In the genomic region with DNA sequence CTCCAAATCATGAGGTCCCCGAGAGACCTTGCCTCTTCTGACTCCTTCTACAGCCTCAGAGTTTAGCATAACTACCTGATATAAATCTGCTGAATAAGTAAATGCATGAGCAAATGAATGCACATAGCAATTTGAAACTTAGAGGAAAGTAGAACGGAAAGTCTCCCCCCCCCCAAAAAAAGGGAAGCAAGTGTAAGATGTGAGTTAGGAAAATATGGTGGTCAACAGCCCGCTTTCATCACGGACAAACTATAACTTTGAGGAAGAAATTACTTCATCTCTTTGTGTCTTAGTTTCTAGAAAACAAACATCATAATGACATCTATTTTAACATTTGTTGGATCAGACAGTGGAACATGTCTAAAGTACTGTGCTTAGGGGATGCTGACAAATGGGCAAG, we compare ENCODE assay signal across 23 mouse cellular contexts.
"Had no signal": no experiment of that assay in that cellular context is flagged by ENCODE, and none has a peak within 500 bp of the region (broad histone marks: within the 10 kb centered on the region; RNA-seq: fewer than 3 reads in every experiment).

No protein-coding gene starts in this region.

- H3K27ac ChIP-seq: heart, embryonic 10.5 days; hindbrain, embryonic 13.5 days; hindbrain, embryonic 15.5 days; hindbrain, postnatal 0 days; kidney, embryonic 15.5 days; kidney, postnatal 0 days; limb, embryonic 13.5 days; limb, embryonic 15.5 days; liver, embryonic 12.5 days had no signal

- H3K27me3 ChIP-seq: heart, embryonic 12.5 days; hindbrain, embryonic 13.5 days; hindbrain, embryonic 15.5 days; kidney, embryonic 15.5 days; limb, embryonic 13.5 days; limb, embryonic 15.5 days; liver, embryonic 12.5 days had no signal

- H3K4me2 ChIP-seq: heart, embryonic 12.5 days; hindbrain, embryonic 13.5 days; hindbrain, embryonic 15.5 days; kidney, embryonic 15.5 days; limb, embryonic 13.5 days; limb, embryonic 15.5 days; liver, embryonic 12.5 days had no signal

- H3K4me1 ChIP-seq: heart, embryonic 10.5 days; heart, embryonic 12.5 days; hindbrain, embryonic 13.5 days; hindbrain, embryonic 15.5 days; kidney, embryonic 15.5 days; limb, embryonic 13.5 days; limb, embryonic 15.5 days; liver, embryonic 12.5 days had no signal

- DNase-seq: gastrocnemius, postnatal 14 days; gastrocnemius, postnatal 36 days; heart, adult 18-20 months; heart, postnatal 10 days; kidney, adult 11 months; kidney, adult 2 months; kidney, adult 9 months; kidney, postnatal 14 days; kidney, postnatal 36 days; layer of hippocampus, adult 9-11 months; layer of hippocampus, postnatal 36 days; left cerebral cortex, postnatal 4 days had no signal

- H3K9ac ChIP-seq: heart, embryonic 12.5 days; hindbrain, embryonic 13.5 days; hindbrain, embryonic 15.5 days; kidney, embryonic 15.5 days; limb, embryonic 13.5 days; limb, embryonic 15.5 days; liver, embryonic 12.5 days had no signal

- H3K36me3 ChIP-seq: heart, embryonic 10.5 days; heart, embryonic 12.5 days; hindbrain, embryonic 13.5 days; hindbrain, embryonic 15.5 days; kidney, embryonic 15.5 days; limb, embryonic 13.5 days; limb, embryonic 15.5 days; liver, embryonic 12.5 days had no signal

- H3K4me3 ChIP-seq: heart, embryonic 10.5 days; heart, embryonic 12.5 days; hindbrain, embryonic 13.5 days; hindbrain, embryonic 15.5 days; kidney, embryonic 15.5 days; limb, embryonic 13.5 days; limb, embryonic 15.5 days; liver, embryonic 12.5 days had no signal

- ATAC-seq: hindbrain, postnatal 0 days; intestine, embryonic 16.5 days; liver, embryonic 12.5 days had no signal

- H3K9me3 ChIP-seq: heart, embryonic 10.5 days; heart, embryonic 12.5 days; hindbrain, embryonic 13.5 days; hindbrain, embryonic 15.5 days; kidney, embryonic 15.5 days; limb, embryonic 13.5 days; limb, embryonic 15.5 days; liver, embryonic 12.5 days had no signal
